Mouse (Mus musculus) heart, postnatal 36 days (tissue): ENCODE measurements around the gene Gm20532. TPM values are rescaled to one million over a fixed set of nuclear protein-coding genes. Genes with fewer than 3 reads are reported as not detected.

ENCODE experiments used
- microRNA-seq, 2 experiments: library from miRNA; unstranded; fragments of <30 nt; microRNA quantifications; one replicate each; pipeline ENCODE4 v1.2.0; 2021; ENCODE audit warnings: borderline number of aligned reads in 2 of 2
- total RNA-seq, 2 experiments: library from RNA; stranded (reverse); gene quantifications; 2 replicates each; pipeline ENCODE4 v1.2.3; 2021

Gm20532 gene
- total RNA-seq, 2 experiments from 2014 or later: not detected

Small RNA genes lying within 50 kb of the gene (microRNA-seq; reads per million reads assigned to microRNA genes)
- gene Mir126a (8.1 to 9.4 reads per million in 2 experiments), gene Mir126b (0 reads per million in 2 experiments)

Other genes starting within 250 kb of the Gm20532 start
- gene Dnlz, start 234.5 kb upstream of the Gm20532 start, total RNA-seq: 10 to 100 TPM; 21.1 to 21.4 TPM
- gene Card9, start 225.7 kb upstream of the Gm20532 start, total RNA-seq: 1 to 10 TPM; 1.4 to 1.5 TPM
- 1 to 10 TPM; 8.5 to 9.3 TPM for gene Snapc4, start 206.0 kb upstream of the Gm20532 start, total RNA-seq
- 10 to 100 TPM; 43.4 to 48.2 TPM for gene Entr1, start 197.3 kb upstream of the Gm20532 start, total RNA-seq
- 100 to 1,000 TPM; 137 to 154 TPM for gene Pmpca, start 197.3 kb upstream of the Gm20532 start, total RNA-seq
- 10 to 100 TPM; 13.8 to 15.4 TPM for gene Inpp5e, start 177.4 kb upstream of the Gm20532 start, total RNA-seq
- gene Sec16a, start 141.4 kb upstream of the Gm20532 start, total RNA-seq: 10 to 100 TPM; 36.9 to 39.1 TPM
- 10 to 100 TPM; 29.5 to 34.0 TPM for gene Notch1, start 70.0 kb upstream of the Gm20532 start, total RNA-seq
- 100 to 1,000 TPM; 146 to 183 TPM for gene Egfl7, start 6.6 kb upstream of the Gm20532 start, total RNA-seq
- gene Agpat2, start 17.8 kb downstream of the Gm20532 start, total RNA-seq: 10 to 100 TPM; 69.1 to 71.6 TPM
- gene Fam69b, start 41.8 kb downstream of the Gm20532 start, total RNA-seq: 10 to 100 TPM; 26.4 to 28.3 TPM
- not detected for gene Lcn4, start 84.6 kb downstream of the Gm20532 start, total RNA-seq